8 mouse cellular contexts compared by ENCODE assay signal in the genomic region with DNA sequence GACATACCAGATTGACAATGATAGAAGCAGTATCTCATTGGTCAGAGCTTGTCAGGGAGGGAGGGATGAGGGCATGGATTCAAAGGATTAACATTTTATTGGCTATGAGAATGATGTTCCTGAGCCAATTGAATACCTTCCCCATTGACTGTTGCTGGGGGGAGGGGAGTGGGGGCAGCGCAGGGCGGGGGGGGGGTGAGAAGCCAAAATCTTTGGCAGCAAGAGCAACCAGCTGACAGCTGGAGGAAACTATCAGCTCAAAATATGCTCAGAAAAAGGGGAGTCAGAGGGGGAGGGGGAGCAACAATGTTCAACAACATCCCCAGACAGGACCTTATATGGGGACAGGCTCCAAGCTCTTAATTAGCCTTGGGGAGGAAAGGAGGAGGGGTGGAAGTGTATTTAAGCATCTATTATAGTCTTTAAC. TPM values are rescaled to one million over a fixed set of nuclear protein-coding genes. Genes with fewer than 3 reads are reported as not detected.
DNase-seq lines count a peak whose midpoint lies in the region; ATAC-seq and TF ChIP-seq lines count a peak whose summit lies in the region.

No protein-coding gene starts in this region.

- TF ChIP-seq CTCF in layer of hippocampus, adult 2 months (conservative IDR thresholded peaks at IDR 0.05) = no peak
- TF ChIP-seq CTCF in embryonic fibroblast, embryonic 13.5 days (IDR thresholded peaks at IDR 0.05; ENCODE audit: borderline replicate concordance, insufficient read depth, low read length) = no peak
- TF ChIP-seq CTCF in liver, postnatal 0 days (IDR thresholded peaks at IDR 0.05; ENCODE audit: low read depth) = no peak

- H3K4me3 ChIP-seq in layer of hippocampus, adult 2 months = no peak overlapping the region
- no peak overlapping the region for H3K4me3 ChIP-seq in embryonic fibroblast, embryonic 13.5 days (ENCODE audit: insufficient read depth, low read length)
- H3K4me3 ChIP-seq in hindbrain, embryonic 16.5 days (ENCODE audit: low read length) = peak overlapping the region; percentile 35
- H3K4me3 ChIP-seq in liver, postnatal 0 days (ENCODE audit: low read depth, low read length) = no peak overlapping the region
- no peak overlapping the region for H3K4me3 ChIP-seq in stomach, embryonic 14.5 days (ENCODE audit: low read depth, low read length)

- no peak for TF ChIP-seq POLR2A in embryonic fibroblast, embryonic 13.5 days (IDR thresholded peaks at IDR 0.05; ENCODE audit: low read depth, low read length)

- peaks cover 15% of the 10 kb centered on the region for H3K4me1 ChIP-seq in embryonic fibroblast, embryonic 13.5 days (ENCODE audit: control insufficient read depth, insufficient read depth, low read length)
- peaks cover 14% of the 10 kb centered on the region for H3K4me1 ChIP-seq in hindbrain, embryonic 16.5 days (ENCODE audit: control insufficient read depth, insufficient read depth, low read depth, low read length)
- H3K4me1 ChIP-seq in liver, postnatal 0 days (ENCODE audit: insufficient read depth) = peaks cover 14% of the 10 kb centered on the region
- peaks cover 8% of the 10 kb centered on the region for H3K4me1 ChIP-seq in stomach, embryonic 14.5 days (ENCODE audit: control insufficient read depth, insufficient read depth, low read length)

- ATAC-seq in hindbrain, embryonic 16.5 days = peak; percentile 94
- peak; percentile 65 for ATAC-seq in liver, postnatal 0 days
- peak; percentile 87 for ATAC-seq in stomach, embryonic 14.5 days (ENCODE audit: insufficient number of reproducible peaks, insufficient read depth, low FRiP score, low read depth)

- no peaks in the 10 kb centered on the region for H3K27me3 ChIP-seq in hindbrain, embryonic 16.5 days (replicated peaks; ENCODE audit: control insufficient read depth, insufficient read depth, low read length)
- H3K27me3 ChIP-seq in liver, postnatal 0 days (ENCODE audit: insufficient read depth, low read length) = 0 out of 2 replicates have a peak, but pooled peaks cover 3% of the 10 kb centered on the region
- H3K27me3 ChIP-seq in stomach, embryonic 14.5 days (ENCODE audit: control insufficient read depth, insufficient read depth, low read length) = no peaks in the 10 kb centered on the region

- H3K36me3 ChIP-seq in hindbrain, embryonic 16.5 days (ENCODE audit: control insufficient read depth, insufficient read depth, low read length) = no peaks in the 10 kb centered on the region
- no peaks in the 10 kb centered on the region for H3K36me3 ChIP-seq in liver, postnatal 0 days (replicated peaks; ENCODE audit: insufficient read depth, low read length)
- H3K36me3 ChIP-seq in stomach, embryonic 14.5 days (ENCODE audit: control insufficient read depth, insufficient read depth, low read length) = no peaks in the 10 kb centered on the region

- peak; percentile 66 to 79 for DNase-seq in layer of hippocampus, adult 2 months (ENCODE audit: low spot score in 2 of 2)
- no peak for DNase-seq in layer of hippocampus, adult 9-10 months (ENCODE audit: low spot score)
- no peak for DNase-seq in liver, postnatal 0 days
- DNase-seq in right cerebral cortex, postnatal 4 days = no peak
- DNase-seq in testis, postnatal 10 days (ENCODE audit: low spot score) = no peak

- peak overlapping the region; percentile 60 for H3K4me2 ChIP-seq in hindbrain, embryonic 16.5 days (ENCODE audit: low read length)
- H3K4me2 ChIP-seq in liver, postnatal 0 days (ENCODE audit: low read depth, low read length) = peak overlapping the region; percentile 51; the same call in 1 of the 2 replicates
- peak overlapping the region; percentile 44; the same call in 1 of the 2 replicates for H3K4me2 ChIP-seq in stomach, embryonic 14.5 days (replicated peaks; ENCODE audit: low read depth, low read length)

- H3K9ac ChIP-seq in hindbrain, embryonic 16.5 days (ENCODE audit: low read depth, low read length) = no peak overlapping the region
- no peak overlapping the region for H3K9ac ChIP-seq in liver, postnatal 0 days (replicated peaks)
- H3K9ac ChIP-seq in stomach, embryonic 14.5 days (replicated peaks; ENCODE audit: low read depth, low read length) = no peak overlapping the region

- TF ChIP-seq EP300 in liver, postnatal 0 days (IDR thresholded peaks at IDR 0.05; ENCODE audit: low read depth) = no peak

- WGBS in hindbrain, embryonic 16.5 days = 0% methylated on average over 2 of the region's 2 CpGs
- WGBS in liver, postnatal 0 days (ENCODE audit: insufficient replicate concordance) = 4% methylated on average over 2 of the region's 2 CpGs
- WGBS in stomach, embryonic 14.5 days = 3% methylated on average over 2 of the region's 2 CpGs

- H3K27ac ChIP-seq in layer of hippocampus, adult 2 months = peak overlapping the region; percentile 93
- peak overlapping the region; percentile 100 for H3K27ac ChIP-seq in embryonic fibroblast, embryonic 13.5 days (ENCODE audit: insufficient read depth, low read length)
- H3K27ac ChIP-seq in hindbrain, embryonic 16.5 days (ENCODE audit: low read depth, low read length) = peak overlapping the region; percentile 72
- 0 out of 2 replicates have a peak overlapping the region, but pooled peaks have one; percentile 2 for H3K27ac ChIP-seq in liver, postnatal 0 days (ENCODE audit: low read depth)
- peak overlapping the region; percentile 93 for H3K27ac ChIP-seq in stomach, embryonic 14.5 days (ENCODE audit: low read length)

- no peaks in the 10 kb centered on the region for H3K9me3 ChIP-seq in hindbrain, embryonic 16.5 days (ENCODE audit: control insufficient read depth, low read length)
- H3K9me3 ChIP-seq in liver, postnatal 0 days (ENCODE audit: low read length) = no peaks in the 10 kb centered on the region
- H3K9me3 ChIP-seq in stomach, embryonic 14.5 days (ENCODE audit: control insufficient read depth, low read depth, low read length) = no peaks in the 10 kb centered on the region

RNA-seq across cellular contexts. Expression of gene B4galt3, which starts 6.9 kb away (rescaled TPM):
- 10 to 100 TPM; 73.1 to 79.3 TPM for total RNA-seq in layer of hippocampus, adult 2 months (2021)
- polyA plus RNA-seq in embryonic fibroblast, embryonic 13.5 days (2011; ENCODE audit: insufficient read length, low read depth, missing spikeins) = 53.2 and 55.1 TPM in 2 replicates
- 101 and 106 TPM in 2 replicates for polyA plus RNA-seq in hindbrain, embryonic 16.5 days (2015; fragmentation: Nextera tagmentation; extraction: Ambion mirVana)
- 16.0 and 16.7 TPM in 2 replicates for polyA plus RNA-seq in liver, postnatal 0 days (2015; fragmentation: Nextera tagmentation; extraction: Ambion mirVana)
- 81.1 and 87.0 TPM in 2 replicates for polyA plus RNA-seq in stomach, embryonic 14.5 days (2014; fragmentation: Nextera tagmentation; extraction: Ambion mirVana)

RNA-seq across cellular contexts. Expression of gene Ndufs2, which starts 12.0 kb away (rescaled TPM):
- total RNA-seq in layer of hippocampus, adult 2 months (2021) = 100 to 1,000 TPM; 254 to 273 TPM
- polyA plus RNA-seq in embryonic fibroblast, embryonic 13.5 days (2011; ENCODE audit: insufficient read length, low read depth, missing spikeins) = 226 and 234 TPM in 2 replicates
- polyA plus RNA-seq in hindbrain, embryonic 16.5 days (2015; fragmentation: Nextera tagmentation; extraction: Ambion mirVana) = 262 and 280 TPM in 2 replicates
- polyA plus RNA-seq in liver, postnatal 0 days (2015; fragmentation: Nextera tagmentation; extraction: Ambion mirVana) = 158 and 170 TPM in 2 replicates
- 219 and 234 TPM in 2 replicates for polyA plus RNA-seq in stomach, embryonic 14.5 days (2014; fragmentation: Nextera tagmentation; extraction: Ambion mirVana)

RNA-seq across cellular contexts. Expression of gene Adamts4, which starts 13.0 kb away (rescaled TPM):
- 10 to 100 TPM in 1 of 2 experiments, 1 to 10 TPM in 1; 9.6 to 10.9 TPM for total RNA-seq in layer of hippocampus, adult 2 months (2021)
- 24.3 and 25.8 TPM in 2 replicates for polyA plus RNA-seq in embryonic fibroblast, embryonic 13.5 days (2011; ENCODE audit: insufficient read length, low read depth, missing spikeins)
- polyA plus RNA-seq in hindbrain, embryonic 16.5 days (2015; fragmentation: Nextera tagmentation; extraction: Ambion mirVana) = 6.0 and 6.6 TPM in 2 replicates
- 0.41 and 0.51 TPM in 2 replicates for polyA plus RNA-seq in liver, postnatal 0 days (2015; fragmentation: Nextera tagmentation; extraction: Ambion mirVana)
- polyA plus RNA-seq in stomach, embryonic 14.5 days (2014; fragmentation: Nextera tagmentation; extraction: Ambion mirVana) = 5.3 and 6.3 TPM in 2 replicates

RNA-seq across cellular contexts. Expression of gene Ppox, which starts 17.8 kb away (rescaled TPM):
- total RNA-seq in layer of hippocampus, adult 2 months (2021) = 10 to 100 TPM; 31.2 to 42.1 TPM
- polyA plus RNA-seq in embryonic fibroblast, embryonic 13.5 days (2011; ENCODE audit: insufficient read length, low read depth, missing spikeins) = 23.9 and 24.3 TPM in 2 replicates
- polyA plus RNA-seq in hindbrain, embryonic 16.5 days (2015; fragmentation: Nextera tagmentation; extraction: Ambion mirVana) = 42.7 and 47.9 TPM in 2 replicates
- 61.5 and 69.6 TPM in 2 replicates for polyA plus RNA-seq in liver, postnatal 0 days (2015; fragmentation: Nextera tagmentation; extraction: Ambion mirVana)
- 56.7 and 57.7 TPM in 2 replicates for polyA plus RNA-seq in stomach, embryonic 14.5 days (2014; fragmentation: Nextera tagmentation; extraction: Ambion mirVana)

RNA-seq across cellular contexts. Expression of gene Usp21, which starts 24.6 kb away (rescaled TPM):
- 10 to 100 TPM; 61.9 to 76.6 TPM for total RNA-seq in layer of hippocampus, adult 2 months (2021)
- 36.8 and 59.0 TPM in 2 replicates for polyA plus RNA-seq in embryonic fibroblast, embryonic 13.5 days (2011; ENCODE audit: insufficient read length, low read depth, missing spikeins)
- polyA plus RNA-seq in hindbrain, embryonic 16.5 days (2015; fragmentation: Nextera tagmentation; extraction: Ambion mirVana) = 92.3 and 101 TPM in 2 replicates
- polyA plus RNA-seq in liver, postnatal 0 days (2015; fragmentation: Nextera tagmentation; extraction: Ambion mirVana) = 13.9 and 15.1 TPM in 2 replicates
- polyA plus RNA-seq in stomach, embryonic 14.5 days (2014; fragmentation: Nextera tagmentation; extraction: Ambion mirVana) = 68.8 and 70.6 TPM in 2 replicates

Comparison
In these comparisons a context has a peak if more than half of its experiments do, and no peak if none do; other contexts are left out.
1. DNase-seq: peak in layer of hippocampus, adult 2 months (2 of 2); none in layer of hippocampus, adult 9-10 months (single experiment), liver, postnatal 0 days (single experiment), right cerebral cortex, postnatal 4 days (single experiment) and testis, postnatal 10 days (single experiment).
2. H3K27ac ChIP-seq: peak in every context shown above with its lines; median percentile 100 in embryonic fibroblast, embryonic 13.5 days; 93 in layer of hippocampus, adult 2 months; 93 in stomach, embryonic 14.5 days; 72 in hindbrain, embryonic 16.5 days; 2 in liver, postnatal 0 days.
3. Peak in every context shown above with its lines, with median percentiles within 50 percentile points of each other: ATAC-seq and H3K4me2 ChIP-seq.